Mouse (Mus musculus) layer of hippocampus, postnatal 14 days (tissue): Measurements from ENCODE around the gene Casd1. TPM values are rescaled to one million over a fixed set of nuclear protein-coding genes. Genes with fewer than 3 reads are reported as not detected.

Experiments used
- DNase-seq, 2 experiments: peaks; one replicate each; pipeline ENCODE4 v3.0.0; 2021 to 2022; ENCODE audit warnings: low spot score in 2 of 2, mixed read lengths in 1 of 2
- long read RNA-seq, 2 experiments: library from polyadenylated mRNA; stranded (forward); transcript quantifications; one replicate each; pipeline ENCODE4 v2.0.0; 2021
- total RNA-seq, 2 experiments: library from RNA; stranded (reverse); gene quantifications; 2 replicates each; pipeline ENCODE4 v1.2.3; 2021

Casd1 gene
- 10 to 100 TPM; 44.8 to 47.4 TPM for total RNA-seq
- long read RNA-seq, experiment 1, transcript Casd1-201 (18 exons, 3,961 nt): major isoform, 41 of 44 reads
- long read RNA-seq, experiment 1, partial matches to known transcripts: 0 of 44 reads
- long read RNA-seq, experiment 1, other reads (novel, unspliced or antisense): 3 of 44 reads
- long read RNA-seq, experiment 2, transcript Casd1-201 (18 exons, 3,961 nt): major isoform, 28 of 37 reads
- long read RNA-seq, experiment 2, partial matches to known transcripts: 4 of 37 reads
- long read RNA-seq, experiment 2, other reads (novel, unspliced or antisense): 5 of 37 reads

DNA sequence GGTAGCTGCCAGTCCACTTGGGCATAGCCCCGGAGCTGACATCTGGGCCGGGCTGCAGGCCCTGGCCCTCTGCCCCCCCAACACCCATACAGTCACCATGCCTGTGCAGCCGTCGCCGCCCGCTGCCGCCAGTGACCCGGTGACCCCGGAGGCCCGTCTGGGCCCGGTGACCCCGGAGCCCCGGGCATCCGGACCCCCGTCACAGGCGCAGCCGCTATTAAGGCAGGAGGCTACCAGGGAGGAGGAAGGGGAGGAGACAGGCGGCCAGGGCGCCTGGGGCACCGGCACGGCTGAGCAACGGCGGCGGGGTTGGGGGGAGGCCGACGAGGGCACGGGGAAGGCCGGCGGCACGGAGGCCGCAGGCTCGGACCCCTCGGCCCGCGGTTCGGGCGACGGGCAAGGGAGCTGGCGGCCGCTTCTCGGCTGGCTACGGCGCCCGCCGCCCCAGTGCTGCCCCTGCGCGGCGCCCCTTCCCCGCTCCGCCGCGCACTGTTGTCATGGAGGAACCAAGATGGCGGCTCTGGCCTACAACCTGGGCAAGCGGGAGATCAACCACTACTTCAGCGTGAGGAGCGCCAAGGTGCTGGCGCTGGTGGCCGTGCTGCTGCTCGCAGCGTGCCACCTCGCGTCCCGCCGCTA, at the start of gene Casd1:
Gene Casd1 (plus strand): TSS at position 182 of the 639 bp plus-strand sequence.
- peak; percentile 56 to 72 for DNase-seq

DNA sequence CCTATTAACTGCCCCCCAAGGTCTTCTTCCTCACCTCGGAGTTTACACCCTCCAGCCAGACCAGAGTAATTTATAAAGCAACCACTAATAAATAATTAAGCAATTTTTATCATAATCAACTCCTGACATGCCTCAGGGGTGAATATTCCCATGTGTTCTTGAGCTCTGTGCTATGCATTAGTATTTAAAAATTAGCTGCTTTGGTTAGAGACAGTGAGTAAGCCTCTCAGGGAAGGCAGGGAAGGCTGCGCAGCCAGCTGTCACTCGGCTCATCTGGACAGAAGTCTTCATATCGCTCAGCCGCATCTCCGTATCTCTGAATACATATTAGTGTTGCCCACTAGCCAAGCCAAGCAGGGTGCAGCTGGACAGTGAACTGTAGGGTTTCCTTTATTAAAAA, 45.3 kb upstream of the Casd1 start:
- DNase-seq: no peak

DNA sequence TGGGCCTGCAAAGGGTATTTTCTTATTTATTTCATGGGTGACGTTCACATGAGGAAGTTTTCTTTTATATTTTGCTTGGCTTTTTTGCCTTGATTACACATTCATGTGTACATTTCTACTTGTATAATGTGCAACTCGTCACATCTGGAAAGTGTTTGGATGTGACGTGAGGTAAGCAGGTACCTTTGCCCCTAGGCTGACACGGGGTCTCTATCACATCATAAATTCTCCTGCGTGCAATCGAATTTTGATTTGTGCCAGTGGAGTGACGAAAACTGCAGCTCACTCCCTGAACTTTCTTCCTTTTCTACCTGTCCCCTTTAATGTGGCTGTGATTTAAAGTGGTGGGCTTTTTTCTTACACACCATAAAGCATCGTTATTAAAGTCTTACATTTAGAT, 43.6 kb upstream of the Casd1 start:
- no peak for DNase-seq

DNA sequence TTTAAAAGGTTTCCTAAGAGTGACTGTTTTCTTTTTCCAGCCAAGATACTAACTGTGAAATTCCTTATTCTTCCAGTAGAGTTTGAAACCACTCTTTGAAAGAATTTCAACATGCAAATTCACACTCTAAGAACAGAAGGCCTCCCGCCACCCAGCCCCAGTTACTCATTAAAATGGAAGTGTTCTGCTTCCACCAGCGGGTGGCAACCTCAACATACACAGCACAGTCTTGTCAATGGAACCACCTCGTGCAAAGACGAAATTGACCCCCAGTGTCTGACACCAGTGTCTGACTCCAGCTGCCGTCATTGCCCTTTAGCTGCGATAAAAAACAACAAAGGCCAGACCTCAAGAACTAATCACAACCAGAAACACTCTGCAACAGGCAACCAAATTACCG, 43.0 kb upstream of the Casd1 start:
- DNase-seq: peak; percentile 17 to 49

- DNase-seq: no peak
Observed at GRCm38 (mm10) chr6:4561156-4561555, 39.5 kb upstream of the Casd1 start.

DNA sequence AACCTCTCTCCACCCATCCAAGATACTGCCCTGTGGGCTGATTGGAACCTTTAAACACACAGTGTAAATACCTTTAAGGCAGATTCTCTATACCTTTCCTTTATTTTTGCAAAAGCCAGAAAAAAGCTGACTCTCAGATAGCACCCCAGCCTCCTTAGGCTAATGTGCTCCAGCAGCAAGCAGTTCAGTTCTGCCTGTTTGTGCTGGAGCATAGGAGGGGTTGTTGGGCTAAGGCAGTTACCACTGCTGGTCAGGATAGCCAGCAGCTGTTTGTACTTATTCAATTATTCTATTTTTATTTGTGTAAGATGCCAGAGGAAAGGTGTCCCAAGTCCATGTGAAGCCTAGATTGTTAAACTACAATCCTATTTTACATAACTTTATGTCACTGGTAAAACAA, 39.0 kb upstream of the Casd1 start:
- no peak for DNase-seq

GRCm38 (mm10) chr6:4562401-4562800, 38.2 kb upstream of the Casd1 start:
- DNase-seq: no peak

DNA sequence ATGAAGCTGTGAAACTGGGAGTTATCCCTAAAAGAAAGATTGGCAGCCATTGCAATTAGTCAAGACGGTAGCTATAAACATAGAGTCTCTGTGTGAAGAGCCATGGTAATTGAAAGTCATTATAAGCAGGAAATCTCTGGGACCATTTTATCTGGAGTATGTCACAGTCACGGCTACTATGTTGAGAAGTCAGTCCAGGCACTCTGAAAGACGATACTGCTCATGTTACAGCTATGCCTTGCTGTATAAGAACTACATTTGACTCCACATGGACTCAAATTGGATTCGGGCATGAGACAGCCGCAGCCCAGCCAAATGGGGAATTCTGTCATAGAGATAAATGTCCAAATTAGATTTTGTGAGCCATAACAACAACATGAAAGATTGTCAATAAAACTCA, 37.2 kb upstream of the Casd1 start:
- DNase-seq: no peak

- no peak for DNase-seq
Observed at GRCm38 (mm10) chr6:4570412-4570811, 30.2 kb upstream of the Casd1 start.

GRCm38 (mm10) chr6:4577756-4578155, 22.9 kb upstream of the Casd1 start:
- no peak for DNase-seq

GRCm38 (mm10) chr6:4578343-4578742, 22.3 kb upstream of the Casd1 start:
- DNase-seq: no peak

- DNase-seq: no peak
Observed at GRCm38 (mm10) chr6:4579620-4580019, 21.0 kb upstream of the Casd1 start.

GRCm38 (mm10) chr6:4583485-4583884, 17.2 kb upstream of the Casd1 start:
- no peak for DNase-seq

- DNase-seq: no peak
Observed at GRCm38 (mm10) chr6:4587946-4588345, 12.7 kb upstream of the Casd1 start.

DNA sequence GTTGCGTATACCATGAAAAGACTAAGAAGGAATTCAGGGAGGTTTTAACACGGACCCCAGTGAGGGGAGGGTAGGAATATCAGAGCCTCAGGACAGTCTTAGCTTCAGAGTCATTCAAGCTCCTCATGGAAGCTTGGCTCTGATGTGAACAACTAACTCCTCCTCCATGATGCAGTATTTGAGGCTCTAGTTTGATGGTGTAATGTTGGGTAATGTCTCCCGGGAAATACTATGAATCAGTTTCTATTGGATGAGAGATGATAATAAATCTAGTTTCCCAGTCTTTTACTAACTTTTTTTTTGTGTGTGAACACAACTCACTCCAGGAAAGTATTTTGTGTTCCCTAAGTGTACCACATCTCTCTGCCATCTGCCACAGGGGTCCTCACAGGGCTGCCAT, 11.9 kb upstream of the Casd1 start:
- DNase-seq: no peak

DNA sequence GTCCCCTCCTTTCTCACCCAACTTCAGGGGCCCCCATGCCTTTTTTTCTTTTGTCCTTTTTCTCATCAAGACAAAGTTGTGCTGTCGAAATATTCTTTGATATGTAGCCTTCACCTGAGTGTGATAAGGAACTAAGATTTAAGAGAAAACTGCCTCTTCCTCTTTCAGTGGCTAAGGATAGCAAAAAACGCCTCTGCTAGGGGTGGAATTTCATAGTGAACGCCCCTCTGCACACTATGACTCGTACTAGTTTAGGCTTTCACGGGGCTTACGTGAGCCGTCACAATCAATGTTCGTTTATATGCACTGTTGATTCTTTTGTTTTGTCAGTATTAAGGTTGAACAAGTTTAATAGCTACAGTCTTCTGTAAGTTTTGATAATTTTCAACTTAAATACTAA, 10.6 kb upstream of the Casd1 start:
- DNase-seq: no peak

GRCm38 (mm10) chr6:4597711-4598110, 2.9 kb upstream of the Casd1 start:
- DNase-seq: no peak

- no peak for DNase-seq
Observed at GRCm38 (mm10) chr6:4600085-4600657, 468 bp upstream of the Casd1 start.

- peak; percentile 12 to 30 for DNase-seq
Observed at GRCm38 (mm10) chr6:4601297-4601931, 775 bp downstream of the Casd1 start.

DNA sequence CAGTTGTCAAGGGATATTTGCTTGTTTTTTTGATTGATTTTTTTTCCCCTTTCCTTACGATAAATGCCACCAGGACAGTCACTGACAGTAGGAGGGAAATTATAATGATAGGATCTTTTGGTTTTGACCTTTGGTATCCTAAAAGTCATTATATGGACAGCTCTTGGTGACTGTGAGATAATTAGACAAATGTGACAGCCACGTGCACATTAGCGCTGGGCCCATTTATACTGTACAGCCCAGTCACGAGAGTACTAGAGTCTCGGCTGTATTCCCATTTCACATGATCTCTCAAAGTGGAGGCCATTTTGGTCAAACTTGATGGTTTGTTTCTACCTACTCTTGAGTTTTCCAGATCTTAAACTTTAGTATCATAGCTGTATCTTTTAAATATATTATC, 1.4 kb downstream of the Casd1 start:
- no peak for DNase-seq

GRCm38 (mm10) chr6:4606394-4606793, 5.8 kb downstream of the Casd1 start:
- DNase-seq: no peak

DNA sequence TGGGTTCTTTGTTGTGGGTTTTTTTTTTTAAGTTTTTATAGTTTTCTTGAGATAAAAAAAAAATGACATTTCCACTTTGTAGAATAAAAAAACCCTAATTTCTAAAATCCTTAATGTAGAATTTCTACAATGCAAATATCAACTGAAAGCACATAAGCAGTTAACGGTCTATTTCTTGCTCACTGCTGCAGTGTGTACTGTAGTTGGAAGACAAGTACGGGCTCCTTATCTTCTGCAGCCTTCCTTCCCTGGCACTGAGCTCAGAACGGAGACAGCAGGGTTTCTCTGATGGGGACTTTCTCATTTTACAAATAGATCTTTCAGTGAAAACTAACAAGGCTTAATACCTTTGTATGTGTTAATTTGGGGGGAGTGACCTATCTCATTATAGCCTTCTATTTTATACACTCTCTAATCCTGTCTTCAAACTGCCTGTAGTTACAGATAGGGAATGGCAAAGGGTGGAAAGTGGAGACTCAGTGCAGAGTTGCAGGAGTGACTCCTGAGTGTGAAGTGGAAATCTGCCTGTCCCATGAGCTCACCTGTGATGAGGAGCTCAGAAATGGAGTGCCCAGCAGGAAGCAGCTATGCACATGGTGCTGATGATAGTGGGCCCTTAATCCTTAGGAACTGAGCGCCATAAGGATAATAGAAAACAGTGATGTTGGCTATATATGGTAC, 9.7 kb downstream of the Casd1 start:
- no peak for DNase-seq
